Mouse (Mus musculus) urinary bladder, postnatal 14 days (tissue): ENCODE measurements around the gene Barhl2.

Source experiments
- DNase-seq: peaks from one replicate; pipeline ENCODE4 v3.0.0; 2021; ENCODE audit warnings: low spot score

The Barhl2 gene

GRCm38 (mm10) chr5:106455106-106455920 is 2.7 kb downstream of the Barhl2 start:
- DNase-seq, result no peak

GRCm38 (mm10) chr5:106454411-106455105 is 3.4 kb downstream of the Barhl2 start:
- DNase-seq, result no peak

- DNase-seq, result no peak
Measured at GRCm38 (mm10) chr5:106453886-106454321, 4.1 kb downstream of the Barhl2 start.

GRCm38 (mm10) chr5:106453181-106453885 is 4.6 kb downstream of the Barhl2 start:
- DNase-seq, result no peak

- no peak for DNase-seq
Measured at GRCm38 (mm10) chr5:106452686-106453085, 5.3 kb downstream of the Barhl2 start.

- no peak for DNase-seq
Measured at GRCm38 (mm10) chr5:106451681-106452440, 6.1 kb downstream of the Barhl2 start.

- DNase-seq, result no peak
Measured at GRCm38 (mm10) chr5:106450426-106451160, 7.4 kb downstream of the Barhl2 start.

GRCm38 (mm10) chr5:106449720-106450425 is 8.1 kb downstream of the Barhl2 start:
- DNase-seq, result no peak

GRCm38 (mm10) chr5:106448798-106449125 is 9.2 kb downstream of the Barhl2 start:
- no peak for DNase-seq

GRCm38 (mm10) chr5:106447951-106448797 is 9.8 kb downstream of the Barhl2 start:
- DNase-seq, result no peak

GRCm38 (mm10) chr5:106447091-106447820 is 10.7 kb downstream of the Barhl2 start:
- no peak for DNase-seq

- no peak for DNase-seq
Measured at GRCm38 (mm10) chr5:106446593-106446992, 11.4 kb downstream of the Barhl2 start.

GRCm38 (mm10) chr5:106445681-106446080 is 12.3 kb downstream of the Barhl2 start:
- DNase-seq, result no peak

- no peak for DNase-seq
Measured at GRCm38 (mm10) chr5:106438916-106439315, 19.1 kb downstream of the Barhl2 start.

- no peak for DNase-seq
Measured at GRCm38 (mm10) chr5:106426069-106426468, 31.9 kb downstream of the Barhl2 start.

- no peak for DNase-seq
Measured at GRCm38 (mm10) chr5:106420871-106421270, 37.1 kb downstream of the Barhl2 start.

- no peak for DNase-seq
Measured at GRCm38 (mm10) chr5:106420370-106420769, 37.6 kb downstream of the Barhl2 start.

GRCm38 (mm10) chr5:106417210-106417609 is 40.8 kb downstream of the Barhl2 start:
- no peak for DNase-seq

GRCm38 (mm10) chr5:106416550-106416949 is 41.4 kb downstream of the Barhl2 start:
- DNase-seq, result no peak
